Mouse (Mus musculus): ENCODE measurements at regions not wholly inside any gene's neighbourhood (a gene's known extent, or its start where the extent isn't known, plus 50 kb on each side); places are given as distances from the start of the nearest gene placed in this dataset.

GRCm38 (mm10) chr15:25047875-25048274 is 365.7 kb downstream of the Basp1 start:
- TF ChIP-seq CTCF (IDR thresholded peaks at IDR 0.05; ENCODE audit: extremely low read depth, insufficient read length, insufficient replicate concordance, low read depth, low read length): peak; percentile 22; the same call in 1 of the 2 replicates
- TF ChIP-seq POLR2A (IDR thresholded peaks at IDR 0.05; ENCODE audit: low read depth, low read length): no peak
